9 mouse cellular contexts compared by ENCODE assay signal in the genomic region with DNA sequence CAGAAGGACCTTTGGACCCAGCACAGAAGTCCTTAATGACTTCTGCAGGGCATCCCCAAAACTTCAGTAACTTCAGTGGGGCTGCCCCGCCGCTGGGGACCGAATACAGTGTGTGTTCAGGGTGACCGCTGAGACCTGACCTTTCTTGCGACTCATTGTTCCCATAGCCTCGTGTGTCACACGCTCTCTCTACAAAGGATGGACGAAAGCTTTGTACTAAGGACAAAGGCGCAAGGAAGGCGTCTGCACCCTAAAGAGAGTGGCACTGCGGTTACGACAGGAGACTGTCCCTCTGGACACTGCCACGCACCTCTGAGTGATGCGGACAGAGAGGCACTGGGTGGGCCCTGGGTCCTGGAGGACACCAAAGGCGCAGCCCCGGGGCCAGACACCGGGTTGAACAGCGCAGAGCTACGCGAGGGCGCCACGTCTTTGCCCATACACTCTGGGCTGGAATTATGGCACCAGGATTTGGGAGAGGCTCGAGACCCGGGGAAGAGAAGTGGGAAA. TPM values are rescaled to one million over a fixed set of nuclear protein-coding genes. Genes with fewer than 3 reads are reported as not detected.
A peak's percentile ranks its signal among the peaks of the same experiment; 100 is the strongest.
DNase-seq lines count a peak whose midpoint lies in the region; ATAC-seq and TF ChIP-seq lines count a peak whose summit lies in the region.
"Had no signal": no experiment of that assay in that cellular context is flagged by ENCODE, and none has a peak within 500 bp of the region (broad histone marks: within the 10 kb centered on the region; RNA-seq: fewer than 3 reads in every experiment).

No protein-coding gene starts in this region.

- H3K4me1 ChIP-seq in heart, adult 2 months (ENCODE audit: control insufficient read depth, insufficient read depth, low read length), result peaks cover 9% of the 10 kb centered on the region
- H3K4me1 ChIP-seq in ES-E14 (ENCODE audit: control insufficient read depth in 2 of 2, insufficient read depth in 2 of 2, low read length in 2 of 2, poor library complexity in 1 of 2), result peaks cover 2 to 35% of the 10 kb centered on the region in 2 experiments
- peaks cover 81% of the 10 kb centered on the region for H3K4me1 ChIP-seq in forebrain, embryonic 10.5 days
- peaks cover 52% of the 10 kb centered on the region for H3K4me1 ChIP-seq in intestine, embryonic 15.5 days (replicated peaks)
- H3K4me1 ChIP-seq in midbrain, embryonic 15.5 days, result peaks cover 73% of the 10 kb centered on the region

- no peaks in the 10 kb centered on the region for H3K79me2 ChIP-seq in heart, adult 2 months (replicated peaks; ENCODE audit: control insufficient read depth, insufficient read depth, low read length)

- in situ Hi-C loops in ES-E14 (cut with MboI; ENCODE audit: low sequenced_read_pairs in 2 of 2, unreplicated experiment in 2 of 2), result no loop called here

- peaks cover 9% of the 10 kb centered on the region for H3K27me3 ChIP-seq in heart, adult 2 months (ENCODE audit: control insufficient read depth, insufficient read depth, low read length)
- H3K27me3 ChIP-seq in forebrain, embryonic 10.5 days (ENCODE audit: poor library complexity, severe bottlenecking), result peaks cover 57% of the 10 kb centered on the region
- H3K27me3 ChIP-seq in intestine, embryonic 15.5 days (replicated peaks), result peaks cover 24% of the 10 kb centered on the region
- H3K27me3 ChIP-seq in midbrain, embryonic 15.5 days (replicated peaks), result no peaks in the 10 kb centered on the region

- no peaks in the 10 kb centered on the region for H3K36me3 ChIP-seq in heart, adult 2 months (ENCODE audit: control insufficient read depth, insufficient read depth, low read length)
- H3K36me3 ChIP-seq in ES-E14 (ENCODE audit: control insufficient read depth, insufficient read depth, low read length, poor library complexity, severe bottlenecking), result peaks cover 7% of the 10 kb centered on the region; the same call in 1 of the 2 replicates
- H3K36me3 ChIP-seq in forebrain, embryonic 10.5 days (replicated peaks), result peaks cover 16% of the 10 kb centered on the region
- H3K36me3 ChIP-seq in intestine, embryonic 15.5 days, result no peaks in the 10 kb centered on the region
- H3K36me3 ChIP-seq in midbrain, embryonic 15.5 days (replicated peaks), result no peaks in the 10 kb centered on the region

- peak overlapping the region; percentile 87 for H3K4me2 ChIP-seq in intestine, embryonic 15.5 days (replicated peaks)
- peak overlapping the region; percentile 95 for H3K4me2 ChIP-seq in midbrain, embryonic 15.5 days

- TF ChIP-seq CTCF in heart, adult 2 months (IDR thresholded peaks at IDR 0.05), result no peak

- TF ChIP-seq POLR2A in heart, adult 2 months (IDR thresholded peaks at IDR 0.05; ENCODE audit: insufficient read depth, low read depth, low read length), result no peak

- peak overlapping the region; percentile 93 for H3K4me3 ChIP-seq in heart, adult 2 months
- H3K4me3 ChIP-seq in ES-E14 (ENCODE audit: insufficient read depth in 1 of 2, low read depth in 1 of 2, low read length in 2 of 2, poor library complexity in 1 of 2, severe bottlenecking in 1 of 2), result peak overlapping the region; percentile 55 to 71
- H3K4me3 ChIP-seq in forebrain, embryonic 10.5 days, result peak overlapping the region; percentile 66
- H3K4me3 ChIP-seq in intestine, embryonic 15.5 days (replicated peaks), result peak overlapping the region; percentile 46
- H3K4me3 ChIP-seq in midbrain, embryonic 15.5 days, result peak overlapping the region; percentile 56

- peak overlapping the region; percentile 72; the same call in 1 of the 2 replicates for H3K27ac ChIP-seq in heart, adult 2 months
- no peak overlapping the region for H3K27ac ChIP-seq in ES-E14 (ENCODE audit: insufficient read depth, low read depth, low read length, poor library complexity, severe bottlenecking)
- peak overlapping the region; percentile 98 for H3K27ac ChIP-seq in forebrain, embryonic 10.5 days
- H3K27ac ChIP-seq in intestine, embryonic 15.5 days, result peak overlapping the region; percentile 65
- peak overlapping the region; percentile 95 for H3K27ac ChIP-seq in midbrain, embryonic 15.5 days

- intact Hi-C loops in heart, adult 2 months (cut with DNase I), result no loop called here

- DNase-seq in heart, adult 2 months, result peak; percentile 50 to 63
- no peak for DNase-seq in heart, adult 8-10 months (ENCODE audit: low spot score)
- DNase-seq in ES-E14 (ENCODE audit: low read depth, low spot score), result no peak
- DNase-seq in forebrain, embryonic 10.5 days (ENCODE audit: extremely low spot score, low spot score), result peak; percentile 72
- DNase-seq in natural killer cell, adult 2 months (ENCODE audit: low spot score in 2 of 2), result no peak
- no peak for DNase-seq in layer of hippocampus, adult 11-12 months (ENCODE audit: low spot score)

- peak overlapping the region; percentile 57 for H3K9ac ChIP-seq in heart, adult 2 months (ENCODE audit: low read depth, low read length)
- peak overlapping the region; percentile 2 for H3K9ac ChIP-seq in ES-E14 (ENCODE audit: insufficient read depth, low read depth, low read length, poor library complexity, severe bottlenecking)
- H3K9ac ChIP-seq in intestine, embryonic 15.5 days, result peak overlapping the region; percentile 24
- peak overlapping the region; percentile 65 for H3K9ac ChIP-seq in midbrain, embryonic 15.5 days

- no peak for TF ChIP-seq EP300 in heart, adult 2 months (IDR thresholded peaks at IDR 0.05; ENCODE audit: insufficient read depth, low read depth, low read length)

- no peaks in the 10 kb centered on the region for H3K9me3 ChIP-seq in ES-E14 (ENCODE audit: control insufficient read depth, insufficient read depth, low read depth, low read length)
- no peaks in the 10 kb centered on the region for H3K9me3 ChIP-seq in forebrain, embryonic 10.5 days
- H3K9me3 ChIP-seq in intestine, embryonic 15.5 days, result no peaks in the 10 kb centered on the region
- H3K9me3 ChIP-seq in midbrain, embryonic 15.5 days, result no peaks in the 10 kb centered on the region

- ATAC-seq in intestine, embryonic 15.5 days, result peak; percentile 11
- ATAC-seq in midbrain, embryonic 15.5 days (replicated peaks), result peak; percentile 32

- 4% methylated on average over 24 of the region's 24 CpGs for WGBS in heart, adult 2 months
- WGBS in forebrain, embryonic 10.5 days, result under 1% methylated on average over 24 of the region's 24 CpGs
- 3% methylated on average over 24 of the region's 24 CpGs for WGBS in intestine, embryonic 15.5 days
- WGBS in midbrain, embryonic 15.5 days, result under 1% methylated on average over 24 of the region's 24 CpGs

TF ChIP-seq in ES-E14, 5 proteins besides CTCF, POLR2A, EP300 and RAD21:
- TF ChIP-seq ZC3H11A (IDR thresholded peaks at IDR 0.05; ENCODE audit: borderline replicate concordance, low read depth, low read length) (no peak), HCFC1 (IDR thresholded peaks at IDR 0.05; ENCODE audit: borderline replicate concordance, insufficient read depth, low read length) (no peak), ZNF384 (IDR thresholded peaks at IDR 0.05; ENCODE audit: low read depth, low read length) (no peak), CHD2 (IDR thresholded peaks at IDR 0.05; ENCODE audit: low read depth, low read length) (no peak), MAFK (IDR thresholded peaks at IDR 0.05; ENCODE audit: insufficient read depth, low read depth, low read length) (no peak)

RNA-seq across cellular contexts. Expression of a gene that starts 1.7 kb away (rescaled TPM):
- 10 to 100 TPM; 12.6 to 14.7 TPM for total RNA-seq in heart, adult 2 months (2021)
- polyA plus RNA-seq in heart, adult 2 months (2012; rRNA removed), result 21.5 and 29.0 TPM in 2 replicates
- 10 to 100 TPM; 12.5 to 14.4 (median 13.2) TPM for total RNA-seq in heart, adult 8-10 months (2022)
- total RNA-seq in ES-E14 (2012; rRNA removed), result 3.7 and 6.6 TPM in 2 replicates
- polyA plus RNA-seq in forebrain, embryonic 10.5 days (2016; fragmentation: Nextera tagmentation; extraction: Ambion mirVana), result 4.7 and 5.9 TPM in 2 replicates
- 2.0 TPM in 2 replicates for polyA plus RNA-seq in intestine, embryonic 15.5 days (2015; fragmentation: Nextera tagmentation; extraction: Ambion mirVana)
- polyA plus RNA-seq in midbrain, embryonic 15.5 days (2015; fragmentation: Nextera tagmentation; extraction: Ambion mirVana), result 19.0 and 20.6 TPM in 2 replicates
- total RNA-seq: neutrophil, adult 5-6 weeks had no signal

RNA-seq across cellular contexts. Expression of a gene that starts 9.0 kb away (rescaled TPM):
- total RNA-seq in heart, adult 2 months (2021), result 10 to 100 TPM; 44.6 to 49.1 TPM
- polyA plus RNA-seq in heart, adult 2 months (2012; rRNA removed), result 26.8 and 40.7 TPM in 2 replicates
- total RNA-seq in heart, adult 8-10 months (2022), result 10 to 100 TPM; 37.9 to 47.4 (median 45.7) TPM
- 52.5 and 82.3 TPM in 2 replicates for total RNA-seq in ES-E14 (2012; rRNA removed)
- 184 and 186 TPM in 2 replicates for polyA plus RNA-seq in forebrain, embryonic 10.5 days (2016; fragmentation: Nextera tagmentation; extraction: Ambion mirVana)
- 89.4 and 90.7 TPM in 2 replicates for polyA plus RNA-seq in intestine, embryonic 15.5 days (2015; fragmentation: Nextera tagmentation; extraction: Ambion mirVana)
- polyA plus RNA-seq in midbrain, embryonic 15.5 days (2015; fragmentation: Nextera tagmentation; extraction: Ambion mirVana), result 173 and 180 TPM in 2 replicates

RNA-seq across cellular contexts. Expression of a gene that starts 25.2 kb away (rescaled TPM):
- 10 to 100 TPM in 1 of 2 experiments, 1 to 10 TPM in 1; 8.9 to 18.6 TPM for total RNA-seq in heart, adult 2 months (2021)
- 15.2 and 36.2 TPM in 2 replicates for polyA plus RNA-seq in heart, adult 2 months (2012; rRNA removed)
- 10 to 100 TPM in 3 of 4 experiments, 1 to 10 TPM in 1; 7.9 to 23.0 (median 13.6) TPM for total RNA-seq in heart, adult 8-10 months (2022)
- 11.4 and 18.8 TPM in 2 replicates for total RNA-seq in ES-E14 (2012; rRNA removed)
- polyA plus RNA-seq in forebrain, embryonic 10.5 days (2016; fragmentation: Nextera tagmentation; extraction: Ambion mirVana), result 4.8 and 5.7 TPM in 2 replicates
- 7.5 TPM in 2 replicates for polyA plus RNA-seq in intestine, embryonic 15.5 days (2015; fragmentation: Nextera tagmentation; extraction: Ambion mirVana)
- 8.1 and 8.6 TPM in 2 replicates for polyA plus RNA-seq in midbrain, embryonic 15.5 days (2015; fragmentation: Nextera tagmentation; extraction: Ambion mirVana)

RNA-seq across cellular contexts. Expression of a gene that starts 27.8 kb away (rescaled TPM):
- total RNA-seq in heart, adult 2 months (2021), result not detected
- 0.18 TPM in 2 replicates for polyA plus RNA-seq in heart, adult 2 months (2012; rRNA removed)
- not detected for total RNA-seq in heart, adult 8-10 months (2022)
- total RNA-seq in ES-E14 (2012; rRNA removed), result 2.5 and 3.4 TPM in 2 replicates
- 0.36 and 0.38 TPM in 2 replicates for polyA plus RNA-seq in forebrain, embryonic 10.5 days (2016; fragmentation: Nextera tagmentation; extraction: Ambion mirVana)
- polyA plus RNA-seq in intestine, embryonic 15.5 days (2015; fragmentation: Nextera tagmentation; extraction: Ambion mirVana), result 0.34 and 0.40 TPM in 2 replicates
- polyA plus RNA-seq in midbrain, embryonic 15.5 days (2015; fragmentation: Nextera tagmentation; extraction: Ambion mirVana), result 1.9 and 2.0 TPM in 2 replicates
- total RNA-seq: neutrophil, adult 5-6 weeks had no signal

RNA-seq across cellular contexts. Expression of a gene that starts 32.4 kb away (rescaled TPM):
- total RNA-seq in heart, adult 2 months (2021), result 1,000 to 10,000 TPM in 1 of 2 experiments, 100 to 1,000 TPM in 1; 909 to 1,075 TPM
- polyA plus RNA-seq in heart, adult 2 months (2012; rRNA removed), result 1,802 and 2,387 TPM in 2 replicates
- total RNA-seq in heart, adult 8-10 months (2022), result 1,000 to 10,000 TPM in 2 of 4 experiments, 100 to 1,000 TPM in 2; 938 to 1,102 (median 988) TPM
- total RNA-seq in ES-E14 (2012; rRNA removed), result 2,806 and 2,972 TPM in 2 replicates
- 3,478 and 3,689 TPM in 2 replicates for polyA plus RNA-seq in forebrain, embryonic 10.5 days (2016; fragmentation: Nextera tagmentation; extraction: Ambion mirVana)
- polyA plus RNA-seq in intestine, embryonic 15.5 days (2015; fragmentation: Nextera tagmentation; extraction: Ambion mirVana), result 4,170 and 4,400 TPM in 2 replicates
- 2,076 and 2,093 TPM in 2 replicates for polyA plus RNA-seq in midbrain, embryonic 15.5 days (2015; fragmentation: Nextera tagmentation; extraction: Ambion mirVana)

Comparison
In these comparisons a context has a peak if more than half of its experiments do, and no peak if none do; other contexts are left out.
1. DNase-seq: peak in heart, adult 2 months (2 of 2) and forebrain, embryonic 10.5 days (single experiment); none in heart, adult 8-10 months (single experiment), ES-E14 (single experiment), natural killer cell, adult 2 months (0 of 2) and layer of hippocampus, adult 11-12 months (single experiment).
2. H3K9ac ChIP-seq: peak in every context shown above with its lines; median percentile 65 in midbrain, embryonic 15.5 days; 57 in heart, adult 2 months; 24 in intestine, embryonic 15.5 days; 2 in ES-E14.
3. Peak in every context shown above with its lines, with median percentiles within 50 percentile points of each other: H3K4me3 ChIP-seq.